Mouse (Mus musculus): ENCODE data around the gene Gm21974. TPM values are rescaled to one million over a fixed set of nuclear protein-coding genes. Genes with fewer than 3 reads are reported as not detected.
"Not testable (repeated sequence)": the region's sequence is repeated elsewhere in the genome, so short reads cannot be mapped to it uniquely, and the experiment has no call there.

Gene Gm21974
- total RNA-seq, 2 experiments from 2014 or later = not detected

- DNase-seq = no peak
These were observed 20.0 kb upstream of the Gm21974 start for GRCm38 (mm10) chr7:127915293-127915692.

- no peak for DNase-seq
These were observed 17.7 kb upstream of the Gm21974 start for GRCm38 (mm10) chr7:127912938-127913337.

GRCm38 (mm10) chr7:127912190-127912871 lies 17.1 kb upstream of the Gm21974 start, which contains the start of gene Kat8:
TSS of gene Kat8 (plus strand) at chr7:127912516.
- peak; percentile 90 to 92 for DNase-seq

- no peak for DNase-seq
These were observed 13.4 kb upstream of the Gm21974 start for GRCm38 (mm10) chr7:127908656-127909055.

- no peak for DNase-seq
These were observed 12.7 kb upstream of the Gm21974 start for GRCm38 (mm10) chr7:127907939-127908338.

GRCm38 (mm10) chr7:127903971-127904796 lies 8.9 kb upstream of the Gm21974 start, which contains the start of gene Bckdk:
TSS of gene Bckdk (plus strand) at chr7:127904082.
- DNase-seq = peak; percentile 83 to 89

- no peak for DNase-seq
These were observed 6.5 kb upstream of the Gm21974 start for GRCm38 (mm10) chr7:127901772-127902171.

GRCm38 (mm10) chr7:127899997-127900396 lies 4.7 kb upstream of the Gm21974 start:
- DNase-seq = no peak

GRCm38 (mm10) chr7:127898179-127898956 lies 3.1 kb upstream of the Gm21974 start:
- no peak for DNase-seq

- no peak for DNase-seq
These were observed 2.3 kb upstream of the Gm21974 start for GRCm38 (mm10) chr7:127897542-127897941.

- DNase-seq = peak; percentile 48 to 73
These were observed 1.1 kb upstream of the Gm21974 start for GRCm38 (mm10) chr7:127896384-127896783.

GRCm38 (mm10) chr7:127895891-127896290 lies 637 bp upstream of the Gm21974 start:
- DNase-seq = not testable (repeated sequence)

- no peak for DNase-seq
These were observed 774 bp downstream of the Gm21974 start for GRCm38 (mm10) chr7:127894480-127894879.

GRCm38 (mm10) chr7:127890798-127891197 lies 4.5 kb downstream of the Gm21974 start, which contains the start of gene Prss53:
TSS of gene Prss53 (minus strand) at chr7:127890970.
- DNase-seq = no peak

- no peak for DNase-seq
These were observed 6.4 kb downstream of the Gm21974 start for GRCm38 (mm10) chr7:127888821-127889220.

GRCm38 (mm10) chr7:127887781-127888180 lies 7.5 kb downstream of the Gm21974 start:
- DNase-seq = no peak

GRCm38 (mm10) chr7:127887191-127887590 lies 8.1 kb downstream of the Gm21974 start:
- no peak for DNase-seq

- DNase-seq = no peak
These were observed 8.7 kb downstream of the Gm21974 start for GRCm38 (mm10) chr7:127886551-127886950.

GRCm38 (mm10) chr7:127885951-127886350 lies 9.3 kb downstream of the Gm21974 start:
- peak; percentile 23 to 49 for DNase-seq

- no peak for DNase-seq
These were observed 14.8 kb downstream of the Gm21974 start for GRCm38 (mm10) chr7:127880431-127880830.

- DNase-seq = no peak
These were observed 16.0 kb downstream of the Gm21974 start for GRCm38 (mm10) chr7:127879301-127879700.

All from adrenal gland, postnatal 36 days (tissue).